Mouse (Mus musculus) G1E (cell line): ENCODE measurements around the gene Hist1h3e. TPM values are rescaled to one million over a fixed set of nuclear protein-coding genes. Genes with fewer than 3 reads are reported as not detected.

ENCODE experiments used
- ATAC-seq: 2 replicates; pipeline ENCODE4 v1.8.0; 2016; ENCODE audit warnings: mild to moderate bottlenecking; ENCODE audit not compliant: insufficient number of reproducible peaks, poor library complexity, low FRiP score, severe bottlenecking; ENCODE audit errors: extremely low read depth
- DNase-seq: peaks from one replicate; pipeline ENCODE4 v3.0.0; 2012; ENCODE audit warnings: low spot score
- H3K27me3 ChIP-seq: 2 replicates; pipeline ENCODE4 v1.6.1; 2012; ENCODE audit warnings: mild to moderate bottlenecking, low read length, inconsistent platforms; ENCODE audit not compliant: insufficient read depth
- H3K36me3 ChIP-seq: replicated peaks from 2 replicates; pipeline ENCODE3; 2012; ENCODE audit warnings: mild to moderate bottlenecking, inconsistent platforms
- H3K4me1 ChIP-seq: 2 replicates; pipeline ENCODE4 v1.6.1; 2012; ENCODE audit warnings: low read depth, low read length, inconsistent platforms, mixed read lengths; ENCODE audit not compliant: insufficient read depth
- H3K4me3 ChIP-seq: 2 replicates; pipeline ENCODE4 v1.5.1; 2012; ENCODE audit warnings: low read depth, mild to moderate bottlenecking, inconsistent platforms, low read length, moderate library complexity, mixed read lengths
- H3K9me3 ChIP-seq: replicated peaks from 2 replicates; pipeline ENCODE4 v1.6.1; 2012; ENCODE audit warnings: inconsistent platforms
- CTCF ChIP-seq: IDR thresholded peaks from 2 replicates; pipeline ENCODE4 v1.5.1; 2012; ENCODE audit warnings: low read depth, low read length, inconsistent platforms, mixed read lengths
- GATA1 ChIP-seq: IDR thresholded peaks from 2 replicates; pipeline ENCODE4 v1.6.1; 2012; ENCODE audit warnings: borderline replicate concordance, low read length, inconsistent platforms, mixed read lengths
- GATA2 ChIP-seq: IDR thresholded peaks from 2 replicates; pipeline ENCODE4 v1.6.1; 2012; ENCODE audit warnings: low read depth, low read length, inconsistent platforms, borderline replicate concordance
- POLR2AphosphoS5 ChIP-seq: IDR thresholded peaks from 2 replicates; pipeline ENCODE4 v1.6.1; 2012; ENCODE audit warnings: low read depth, low read length, inconsistent platforms; ENCODE audit not compliant: insufficient replicate concordance
- TAL1 ChIP-seq: conservative IDR thresholded peaks from 2 replicates; pipeline ENCODE4 v1.6.1; 2012; ENCODE audit warnings: low read depth, low read length, inconsistent platforms, mixed read lengths
- polyA plus RNA-seq: library from polyadenylated mRNA; stranded (reverse); fragments of >175 nt; gene quantifications from 2 replicates; pipeline ENCODE4 v1.2.3, GENCODE M21; 2012
- total RNA-seq, 2 experiments: library from RNA; stranded (forward) in 1 of 2; stranded (reverse) in 1 of 2; fragments of 200-1000 nt in 1 of 2; fragments of >200 nt in 1 of 2; fragmentation: Nextera tagmentation in 1 of 2; gene quantifications; 2 replicates each; pipeline ENCODE4 v1.2.3; 2014 to 2017

The Hist1h3e gene
- total and polyA plus RNA-seq, 3 experiments = 6.8 to 466 (median 426) TPM

DNA sequence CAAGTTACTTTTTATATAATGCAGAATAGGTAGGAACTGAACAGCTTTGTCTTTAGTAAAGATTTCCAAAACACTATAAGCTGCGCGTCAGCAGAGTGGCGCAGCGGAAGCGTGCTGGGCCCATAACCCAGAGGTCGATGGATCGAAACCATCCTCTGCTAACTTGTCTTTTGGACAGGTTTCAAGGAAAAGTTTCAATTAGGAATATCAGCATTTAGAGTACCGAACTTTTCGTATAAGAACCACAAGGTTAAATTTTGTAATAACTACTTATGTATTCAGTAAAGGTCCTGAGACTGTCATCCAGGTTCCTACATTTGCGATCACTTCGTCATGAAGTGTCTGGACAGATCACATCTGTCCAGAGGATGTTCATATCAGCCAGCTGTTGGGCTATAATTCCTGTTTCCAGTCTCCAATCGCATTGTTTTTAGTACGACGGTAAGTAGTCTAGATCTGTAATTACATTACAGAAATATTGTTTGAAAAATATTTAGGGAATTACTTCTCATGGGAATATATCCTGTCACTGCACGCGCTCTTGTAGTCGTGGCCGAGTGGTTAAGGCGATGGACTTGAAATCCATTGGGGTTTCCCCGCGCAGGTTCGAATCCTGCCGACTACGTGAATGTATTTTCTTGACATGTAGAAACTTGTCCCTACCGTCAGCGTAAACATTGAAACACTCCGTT lies 44.4 kb downstream of the Hist1h3e start:
- ATAC-seq (no peak), DNase-seq (no peak)
- no peaks in the 10 kb centered on the region for H3K27me3 ChIP-seq

DNA sequence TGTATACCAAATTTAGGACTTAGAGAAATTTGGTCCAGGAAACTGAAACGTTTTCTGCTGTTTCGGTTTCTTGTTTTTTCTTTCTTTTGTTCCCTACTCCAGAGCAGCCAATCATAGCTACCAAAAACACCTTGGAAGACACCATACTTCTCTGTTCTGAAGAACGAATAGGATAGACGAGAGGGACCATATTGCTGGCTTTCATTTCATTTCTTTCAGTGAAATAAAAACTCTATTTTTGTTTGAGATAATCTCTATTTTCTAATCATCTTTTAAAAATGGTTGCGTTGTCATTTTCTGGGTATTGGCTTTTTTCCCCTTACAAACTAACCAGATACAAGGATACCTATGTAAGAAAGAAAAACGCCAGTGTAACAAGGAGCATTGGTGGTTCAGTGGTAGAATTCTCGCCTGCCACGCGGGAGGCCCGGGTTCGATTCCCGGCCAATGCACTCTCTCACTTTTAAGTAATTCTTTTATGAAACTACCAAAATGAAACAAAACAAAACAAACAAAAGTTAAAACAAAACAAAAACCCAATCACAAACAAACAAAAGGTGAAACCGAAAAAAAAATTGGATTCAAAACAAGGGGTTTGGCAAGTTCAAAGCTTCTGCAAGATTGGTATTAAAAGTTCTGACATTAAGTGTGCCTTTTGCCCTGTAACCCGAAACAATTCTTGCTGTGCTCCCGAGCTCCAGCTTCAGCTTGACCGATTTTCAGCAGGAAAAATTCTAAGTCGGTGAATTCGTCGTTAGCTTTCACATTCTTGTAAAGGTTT lies 45.2 kb downstream of the Hist1h3e start:
- no peaks in the 10 kb centered on the region for H3K9me3 ChIP-seq
- TF ChIP-seq POLR2AphosphoS5 = no peak
- no peak for TF ChIP-seq CTCF
- TF ChIP-seq GATA1 = no peak
- TF ChIP-seq TAL1 = no peak
- no peak for TF ChIP-seq GATA2
- no peaks in the 10 kb centered on the region for H3K27me3 ChIP-seq
- ATAC-seq (no peak), DNase-seq (no peak)
- H3K36me3 ChIP-seq = no peaks in the 10 kb centered on the region
- peak overlapping the region; percentile 67 for H3K4me3 ChIP-seq
- H3K4me1 ChIP-seq = peaks cover 29% of the 10 kb centered on the region

More for the DNA sequence above, 44.4 kb downstream of the Hist1h3e start:
- no peaks in the 10 kb centered on the region for H3K9me3 ChIP-seq
- TF ChIP-seq TAL1 (no peak), GATA2 (no peak), CTCF (no peak), GATA1 (no peak), POLR2AphosphoS5 (no peak)
- peaks cover 37% of the 10 kb centered on the region for H3K4me1 ChIP-seq
- H3K36me3 ChIP-seq = no peaks in the 10 kb centered on the region
- peak overlapping the region; percentile 67 for H3K4me3 ChIP-seq

DNA sequence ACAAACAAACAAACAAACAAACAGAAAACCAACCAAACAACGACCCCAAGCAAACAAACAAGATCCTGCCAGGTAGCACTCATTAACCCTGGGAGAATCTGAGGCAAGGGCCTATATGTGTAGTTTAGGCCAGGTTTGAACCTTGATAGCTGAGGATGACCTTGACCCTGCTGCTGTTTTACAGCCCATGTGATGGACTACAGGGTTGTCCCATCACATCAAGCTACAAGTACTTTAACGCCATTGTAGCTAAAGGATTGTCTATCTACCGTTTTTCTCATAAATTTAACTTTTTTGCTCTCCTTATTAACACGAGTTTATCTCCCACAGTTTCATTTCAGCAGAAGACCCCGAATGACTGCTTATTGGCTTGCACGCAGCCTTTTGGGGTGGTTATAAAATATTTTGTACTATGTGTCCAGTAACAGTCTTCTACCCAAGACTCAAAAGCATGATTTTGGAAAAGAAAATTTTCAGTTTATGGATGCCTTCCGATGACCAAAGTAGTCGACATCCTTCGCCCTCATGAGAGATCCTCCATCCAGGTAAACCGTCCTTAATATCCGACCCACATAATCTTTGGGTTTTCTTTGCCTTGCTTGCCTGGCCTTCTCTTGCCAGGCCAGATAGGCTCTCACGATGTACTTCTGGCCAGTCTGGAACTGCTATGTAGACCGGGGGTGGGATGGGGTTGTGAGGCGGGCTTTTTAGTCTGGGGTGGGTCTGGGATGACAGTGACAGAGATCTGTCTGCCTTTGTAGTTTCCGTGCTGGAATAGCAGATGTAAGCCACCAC lies 46.1 kb downstream of the Hist1h3e start:
- TF ChIP-seq GATA1 (no peak), TAL1 (no peak), POLR2AphosphoS5 (no peak), GATA2 (no peak)
- no peaks in the 10 kb centered on the region for H3K36me3 ChIP-seq
- ATAC-seq (no peak), DNase-seq (no peak)
- H3K4me3 ChIP-seq = peak overlapping the region; percentile 47; the same call in 1 of the 2 replicates
- H3K27me3 ChIP-seq = no peaks in the 10 kb centered on the region
- no peaks in the 10 kb centered on the region for H3K9me3 ChIP-seq
- peaks cover 32% of the 10 kb centered on the region for H3K4me1 ChIP-seq

DNA sequence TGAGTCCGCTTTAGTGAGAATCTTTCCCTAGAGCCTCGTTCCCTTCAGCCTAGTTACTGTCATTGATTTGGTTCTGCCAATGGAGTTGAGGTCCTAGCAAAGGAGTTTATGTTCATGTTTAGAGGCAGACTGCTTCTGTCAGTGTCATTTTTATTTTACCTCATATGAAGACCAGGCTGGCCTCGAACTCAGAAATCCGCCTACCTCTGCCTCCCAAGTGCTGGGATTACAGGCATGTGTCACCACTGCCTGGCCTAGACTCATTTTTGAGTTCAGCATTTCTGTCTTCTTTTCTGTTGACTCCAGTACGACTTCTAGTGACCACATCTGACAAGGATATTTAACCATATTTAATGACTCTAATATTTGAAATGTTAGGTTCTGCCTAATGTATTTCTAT lies 46.9 kb downstream of the Hist1h3e start:
- peaks cover 31% of the 10 kb centered on the region for H3K4me1 ChIP-seq
- H3K36me3 ChIP-seq = no peaks in the 10 kb centered on the region
- no peaks in the 10 kb centered on the region for H3K9me3 ChIP-seq
- no peak for TF ChIP-seq GATA2
- DNase-seq (no peak), ATAC-seq (no peak)
- H3K27me3 ChIP-seq = no peaks in the 10 kb centered on the region
- H3K4me3 ChIP-seq = no peak overlapping the region

DNA sequence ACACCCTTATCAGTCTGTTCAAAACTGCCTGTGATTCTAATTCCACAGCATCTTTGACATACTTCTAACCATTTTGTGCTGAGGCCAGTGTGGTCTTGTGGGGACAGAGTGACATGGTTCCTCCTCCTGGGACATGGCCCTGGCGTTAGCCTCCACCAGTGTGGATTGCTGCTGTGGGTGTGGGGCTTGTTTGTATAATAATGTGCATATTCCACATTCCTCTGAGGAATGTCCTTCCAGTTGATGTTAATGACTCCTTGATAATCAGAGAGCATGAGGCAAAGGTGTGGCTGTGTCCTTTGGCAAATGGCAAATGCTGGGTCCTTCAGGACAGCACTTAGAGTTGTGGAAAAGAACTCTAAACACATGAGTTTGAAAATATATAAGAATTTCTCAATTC lies 48.7 kb downstream of the Hist1h3e start:
- TF ChIP-seq CTCF = no peak
- no peak for TF ChIP-seq TAL1
- no peak for TF ChIP-seq POLR2AphosphoS5
- TF ChIP-seq GATA1 = no peak
- TF ChIP-seq GATA2 = no peak
- DNase-seq (no peak), ATAC-seq (no peak)
- Histone ChIP-seq H3K36me3 (no peaks in the 10 kb centered on the region), H3K27me3 (no peaks in the 10 kb centered on the region), H3K9me3 (no peaks in the 10 kb centered on the region), H3K4me3 (no peak overlapping the region), H3K4me1 (peaks cover 24% of the 10 kb centered on the region)

Other genes with a start within 250 kb of the Hist1h3e start
Only the 20 nearest of the 35 such genes appear.
- gene Btn1a1, start 96.5 kb downstream of the Hist1h3e start, total RNA-seq (2014; fragmentation: Nextera tagmentation) = 18.3 and 31.6 TPM in 2 replicates
- gene Btn1a1, start 96.5 kb downstream of the Hist1h3e start, total RNA-seq (2017) = 0.82 and 1.5 TPM in 2 replicates
- gene Btn1a1, start 96.5 kb downstream of the Hist1h3e start, polyA plus RNA-seq = 0.75 and 0.80 TPM in 2 replicates
- gene Btn2a2, start 73.5 kb downstream of the Hist1h3e start, total RNA-seq (2014; fragmentation: Nextera tagmentation) = not detected in 2 replicates
- gene Btn2a2, start 73.5 kb downstream of the Hist1h3e start, total RNA-seq (2017) = 0.06 and 0.22 TPM in 2 replicates
- gene Btn2a2, start 73.5 kb downstream of the Hist1h3e start, polyA plus RNA-seq = not detected in 2 replicates
- gene Hist1h4h, start 31.3 kb downstream of the Hist1h3e start, total RNA-seq (2014; fragmentation: Nextera tagmentation) = 309 and 344 TPM in 2 replicates
- 843 and 1,115 TPM in 2 replicates for gene Hist1h4h, start 31.3 kb downstream of the Hist1h3e start, total RNA-seq (2017)
- gene Hist1h4h, start 31.3 kb downstream of the Hist1h3e start, polyA plus RNA-seq = 11.0 and 66.6 TPM in 2 replicates
- 510 and 530 TPM in 2 replicates for gene Hist1h2af, start 28.5 kb downstream of the Hist1h3e start, total RNA-seq (2014; fragmentation: Nextera tagmentation)
- 1,417 and 2,284 TPM in 2 replicates for gene Hist1h2af, start 28.5 kb downstream of the Hist1h3e start, total RNA-seq (2017)
- gene Hist1h2af, start 28.5 kb downstream of the Hist1h3e start, polyA plus RNA-seq = 1,681 and 3,392 TPM in 2 replicates
- 647 and 719 TPM in 2 replicates for gene Hist1h3g, start 26.9 kb downstream of the Hist1h3e start, total RNA-seq (2014; fragmentation: Nextera tagmentation)
- 217 and 302 TPM in 2 replicates for gene Hist1h3g, start 26.9 kb downstream of the Hist1h3e start, total RNA-seq (2017)
- gene Hist1h3g, start 26.9 kb downstream of the Hist1h3e start, polyA plus RNA-seq = 12.1 and 32.9 TPM in 2 replicates
- gene Hist1h2bh, start 19.0 kb downstream of the Hist1h3e start, total RNA-seq (2014; fragmentation: Nextera tagmentation) = 32.7 and 41.6 TPM in 2 replicates
- 77.6 and 126 TPM in 2 replicates for gene Hist1h2bh, start 19.0 kb downstream of the Hist1h3e start, total RNA-seq (2017)
- 0.91 and 4.9 TPM in 2 replicates for gene Hist1h2bh, start 19.0 kb downstream of the Hist1h3e start, polyA plus RNA-seq
- gene Hist1h3f, start 18.3 kb downstream of the Hist1h3e start, total RNA-seq (2014; fragmentation: Nextera tagmentation) = 125 and 143 TPM in 2 replicates
- gene Hist1h3f, start 18.3 kb downstream of the Hist1h3e start, total RNA-seq (2017) = 96.8 and 187 TPM in 2 replicates
- 1.8 and 12.3 TPM in 2 replicates for gene Hist1h3f, start 18.3 kb downstream of the Hist1h3e start, polyA plus RNA-seq
- gene Hist1h4f, start 10.7 kb downstream of the Hist1h3e start, total RNA-seq (2014; fragmentation: Nextera tagmentation) = 443 and 478 TPM in 2 replicates
- 2,744 and 3,177 TPM in 2 replicates for gene Hist1h4f, start 10.7 kb downstream of the Hist1h3e start, total RNA-seq (2017)
- 8.0 and 49.6 TPM in 2 replicates for gene Hist1h4f, start 10.7 kb downstream of the Hist1h3e start, polyA plus RNA-seq
- gene Hist1h1d, start 9.1 kb downstream of the Hist1h3e start, total RNA-seq (2014; fragmentation: Nextera tagmentation) = 71.9 and 74.3 TPM in 2 replicates
- 127 and 128 TPM in 2 replicates for gene Hist1h1d, start 9.1 kb downstream of the Hist1h3e start, total RNA-seq (2017)
- 0.43 and 2.1 TPM in 2 replicates for gene Hist1h1d, start 9.1 kb downstream of the Hist1h3e start, polyA plus RNA-seq
- gene Hist1h2ae, start 8.9 kb upstream of the Hist1h3e start, total RNA-seq (2014; fragmentation: Nextera tagmentation) = 81.0 and 140 TPM in 2 replicates
- gene Hist1h2ae, start 8.9 kb upstream of the Hist1h3e start, total RNA-seq (2017) = 258 and 359 TPM in 2 replicates
- gene Hist1h2ae, start 8.9 kb upstream of the Hist1h3e start, polyA plus RNA-seq = 31.2 and 48.5 TPM in 2 replicates
- gene Hist1h2bg, start 9.0 kb upstream of the Hist1h3e start, total RNA-seq (2014; fragmentation: Nextera tagmentation) = 1,531 and 1,684 TPM in 2 replicates
- 1,342 and 1,812 TPM in 2 replicates for gene Hist1h2bg, start 9.0 kb upstream of the Hist1h3e start, total RNA-seq (2017)
- 13.0 and 49.8 TPM in 2 replicates for gene Hist1h2bg, start 9.0 kb upstream of the Hist1h3e start, polyA plus RNA-seq
- gene Hist1h2bf, start 11.8 kb upstream of the Hist1h3e start, total RNA-seq (2014; fragmentation: Nextera tagmentation) = 610 and 627 TPM in 2 replicates
- 748 and 859 TPM in 2 replicates for gene Hist1h2bf, start 11.8 kb upstream of the Hist1h3e start, total RNA-seq (2017)
- 5.7 and 27.4 TPM in 2 replicates for gene Hist1h2bf, start 11.8 kb upstream of the Hist1h3e start, polyA plus RNA-seq
- gene Hist1h2ad, start 12.0 kb upstream of the Hist1h3e start, total RNA-seq (2014; fragmentation: Nextera tagmentation) = 5.3 and 7.3 TPM in 2 replicates
- 491 and 756 TPM in 2 replicates for gene Hist1h2ad, start 12.0 kb upstream of the Hist1h3e start, total RNA-seq (2017)
- gene Hist1h2ad, start 12.0 kb upstream of the Hist1h3e start, polyA plus RNA-seq = 2.3 and 7.4 TPM in 2 replicates
- 524 and 556 TPM in 2 replicates for gene Hist1h3d, start 13.4 kb upstream of the Hist1h3e start, total RNA-seq (2014; fragmentation: Nextera tagmentation)
- gene Hist1h3d, start 13.4 kb upstream of the Hist1h3e start, total RNA-seq (2017) = 92.0 and 101 TPM in 2 replicates
- 3.7 and 9.6 TPM in 2 replicates for gene Hist1h3d, start 13.4 kb upstream of the Hist1h3e start, polyA plus RNA-seq
- gene Hist1h4d, start 19.2 kb upstream of the Hist1h3e start, total RNA-seq (2014; fragmentation: Nextera tagmentation) = 2,252 and 2,609 TPM in 2 replicates
- gene Hist1h4d, start 19.2 kb upstream of the Hist1h3e start, total RNA-seq (2017) = 1,080 and 1,131 TPM in 2 replicates
- gene Hist1h4d, start 19.2 kb upstream of the Hist1h3e start, polyA plus RNA-seq = 14.6 and 40.1 TPM in 2 replicates
- gene Hist1h2be, start 58.8 kb upstream of the Hist1h3e start, total RNA-seq (2014; fragmentation: Nextera tagmentation) = 27.7 and 30.2 TPM in 2 replicates
- gene Hist1h2be, start 58.8 kb upstream of the Hist1h3e start, total RNA-seq (2017) = 110 and 153 TPM in 2 replicates
- gene Hist1h2be, start 58.8 kb upstream of the Hist1h3e start, polyA plus RNA-seq = 0.56 and 3.5 TPM in 2 replicates
- 1,109 and 1,273 TPM in 2 replicates for gene Hist1h1e, start 60.2 kb upstream of the Hist1h3e start, total RNA-seq (2014; fragmentation: Nextera tagmentation)
- gene Hist1h1e, start 60.2 kb upstream of the Hist1h3e start, total RNA-seq (2017) = 215 and 254 TPM in 2 replicates
- 4.0 and 18.2 TPM in 2 replicates for gene Hist1h1e, start 60.2 kb upstream of the Hist1h3e start, polyA plus RNA-seq
- gene Hist1h2ac, start 121.6 kb upstream of the Hist1h3e start, total RNA-seq (2014; fragmentation: Nextera tagmentation) = 5.1 and 6.4 TPM in 2 replicates
- gene Hist1h2ac, start 121.6 kb upstream of the Hist1h3e start, total RNA-seq (2017) = 54.4 and 93.5 TPM in 2 replicates
- 1.1 and 3.8 TPM in 2 replicates for gene Hist1h2ac, start 121.6 kb upstream of the Hist1h3e start, polyA plus RNA-seq
- 62.5 and 102 TPM in 2 replicates for gene Hist1h2bc, start 121.8 kb upstream of the Hist1h3e start, total RNA-seq (2014; fragmentation: Nextera tagmentation)
- gene Hist1h2bc, start 121.8 kb upstream of the Hist1h3e start, total RNA-seq (2017) = 387 and 479 TPM in 2 replicates
- gene Hist1h2bc, start 121.8 kb upstream of the Hist1h3e start, polyA plus RNA-seq = 8.5 and 11.3 TPM in 2 replicates
- gene Hist1h1t, start 133.4 kb upstream of the Hist1h3e start, total RNA-seq (2014; fragmentation: Nextera tagmentation) = not detected in 2 replicates
- 0.16 and 0.29 TPM in 2 replicates for gene Hist1h1t, start 133.4 kb upstream of the Hist1h3e start, total RNA-seq (2017)
- gene Hist1h1t, start 133.4 kb upstream of the Hist1h3e start, polyA plus RNA-seq = not detected in 2 replicates